Mouse (Mus musculus) myocyte (in vitro differentiated cells): ENCODE results near the gene Cyp4a12b.
"Not testable (repeated sequence)": the region's sequence is repeated elsewhere in the genome, so short reads cannot be mapped to it uniquely, and the experiment has no call there.

ENCODE experiments used
- E2F4 ChIP-seq: IDR thresholded peaks from one replicate; pipeline ENCODE4 v1.6.1; 2011; ENCODE audit warnings: mild to moderate bottlenecking, control low read depth, moderate library complexity; ENCODE audit not compliant: insufficient read depth
- MAX ChIP-seq: IDR thresholded peaks from one replicate; pipeline ENCODE4 v1.6.1; 2011; ENCODE audit warnings: low read depth, mild to moderate bottlenecking, control low read depth
- POLR2A ChIP-seq: IDR thresholded peaks from one replicate; pipeline ENCODE4 v1.6.1; 2011; ENCODE audit warnings: low read depth, mild to moderate bottlenecking, control low read depth, moderate library complexity; ENCODE audit not compliant: insufficient read length
- REST ChIP-seq: IDR thresholded peaks from one replicate; pipeline ENCODE4 v1.6.1; 2011; ENCODE audit warnings: mild to moderate bottlenecking, control low read depth, moderate library complexity; ENCODE audit not compliant: insufficient read depth, insufficient read length
- TCF12 ChIP-seq: IDR thresholded peaks from one replicate; pipeline ENCODE4 v1.6.1; 2011; ENCODE audit warnings: mild to moderate bottlenecking, control low read depth; ENCODE audit not compliant: poor library complexity, insufficient read depth, severe bottlenecking
- TCF3 ChIP-seq: IDR thresholded peaks from one replicate; pipeline ENCODE4 v1.6.1; 2011; ENCODE audit warnings: low read depth, control low read depth; ENCODE audit not compliant: insufficient read length

- not testable (repeated sequence) for TF ChIP-seq REST, POLR2A, MAX, E2F4, TCF3, TCF12
Measured at GRCm38 (mm10) chr4:115396950-115397349, 14.5 kb upstream of the Cyp4a12b start.
